Mouse (Mus musculus): ENCODE measurements around the gene Adora2a. TPM values are rescaled to one million over a fixed set of nuclear protein-coding genes. Genes with fewer than 3 reads are reported as not detected.
A peak's percentile ranks its signal among the peaks of the same experiment; 100 is the strongest.

The Adora2a gene
- total and polyA plus RNA-seq, 2 experiments from 2014 or later = 9.4 to 19.5 TPM

DNA sequence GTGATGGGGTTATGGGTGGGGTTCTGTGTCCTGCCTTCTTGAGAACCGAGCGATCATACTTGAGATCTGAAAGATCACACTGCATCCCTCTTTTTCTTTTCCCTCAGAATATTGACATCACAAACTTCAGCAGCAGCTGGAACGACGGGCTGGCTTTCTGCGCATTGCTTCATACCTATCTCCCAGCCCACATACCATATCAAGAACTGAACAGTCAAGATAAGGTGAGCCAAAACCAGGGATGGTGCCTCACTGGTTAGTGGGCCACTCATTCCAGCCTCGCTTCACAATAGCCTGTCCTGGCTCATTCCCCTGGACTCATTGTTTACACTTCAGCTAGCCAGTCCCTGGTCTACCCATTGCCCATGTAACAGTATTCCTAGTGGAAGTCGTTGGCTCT lies 9.5 kb upstream of the Adora2a start:
- H3K36me3 ChIP-seq (ENCODE audit: insufficient read depth) = peaks cover 56% of the 10 kb centered on the region
- 95% methylated on average over 7 of the region's 7 CpGs for WGBS

DNA sequence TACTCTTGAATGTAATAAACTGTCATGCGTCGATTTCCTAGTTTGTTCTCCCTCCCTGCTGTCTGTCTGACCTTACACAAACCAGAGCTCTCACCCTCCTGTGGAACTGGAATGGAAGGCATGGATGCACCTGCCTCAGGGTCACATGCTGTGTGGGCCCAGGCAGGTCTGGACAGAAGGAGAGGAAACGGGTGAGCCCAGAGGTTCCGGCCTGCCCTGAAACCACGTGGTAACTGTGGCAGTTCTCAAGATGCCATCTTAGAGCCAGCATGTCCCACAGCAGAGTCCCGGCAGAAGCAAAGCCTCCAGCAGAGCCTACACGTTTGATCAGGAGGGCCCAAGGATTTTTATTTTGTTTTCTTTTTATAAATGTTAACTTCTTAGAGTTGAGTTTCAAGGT lies 4.3 kb upstream of the Adora2a start:
- Histone ChIP-seq H3K4me1 (ENCODE audit: insufficient read depth) (no peaks in the 10 kb centered on the region), H3K4me2 (ENCODE audit: low read depth) (no peak overlapping the region), H3K36me3 (ENCODE audit: insufficient read depth) (peaks cover 53% of the 10 kb centered on the region), H3K9ac (no peak overlapping the region), H3K27ac (ENCODE audit: low read depth, low read length) (no peak overlapping the region), H3K4me3 (ENCODE audit: low read depth, low read length) (no peak overlapping the region), H3K9me3 (ENCODE audit: low read length) (no peaks in the 10 kb centered on the region), H3K27me3 (ENCODE audit: insufficient read depth, low read length) (peaks cover 2% of the 10 kb centered on the region; the same call in 1 of the 2 replicates)
- DNase-seq (no peak), ATAC-seq (no peak)
- WGBS = 81% methylated on average over 7 of the region's 7 CpGs
- no peak for TF ChIP-seq CTCF (IDR thresholded peaks at IDR 0.05; ENCODE audit: low read depth)

More for the DNA sequence above, 9.5 kb upstream of the Adora2a start:
- Histone ChIP-seq H3K4me2 (ENCODE audit: low read depth) (no peak overlapping the region), H3K9me3 (ENCODE audit: low read length) (no peaks in the 10 kb centered on the region), H3K27ac (ENCODE audit: low read depth, low read length) (no peak overlapping the region), H3K9ac (no peak overlapping the region), H3K4me1 (ENCODE audit: insufficient read depth) (peaks cover 7% of the 10 kb centered on the region; the same call in 1 of the 2 replicates), H3K4me3 (ENCODE audit: low read depth, low read length) (no peak overlapping the region), H3K27me3 (ENCODE audit: insufficient read depth, low read length) (no peaks in the 10 kb centered on the region)
- ATAC-seq (no peak), DNase-seq (no peak)
- TF ChIP-seq CTCF (IDR thresholded peaks at IDR 0.05; ENCODE audit: low read depth) = no peak

DNA sequence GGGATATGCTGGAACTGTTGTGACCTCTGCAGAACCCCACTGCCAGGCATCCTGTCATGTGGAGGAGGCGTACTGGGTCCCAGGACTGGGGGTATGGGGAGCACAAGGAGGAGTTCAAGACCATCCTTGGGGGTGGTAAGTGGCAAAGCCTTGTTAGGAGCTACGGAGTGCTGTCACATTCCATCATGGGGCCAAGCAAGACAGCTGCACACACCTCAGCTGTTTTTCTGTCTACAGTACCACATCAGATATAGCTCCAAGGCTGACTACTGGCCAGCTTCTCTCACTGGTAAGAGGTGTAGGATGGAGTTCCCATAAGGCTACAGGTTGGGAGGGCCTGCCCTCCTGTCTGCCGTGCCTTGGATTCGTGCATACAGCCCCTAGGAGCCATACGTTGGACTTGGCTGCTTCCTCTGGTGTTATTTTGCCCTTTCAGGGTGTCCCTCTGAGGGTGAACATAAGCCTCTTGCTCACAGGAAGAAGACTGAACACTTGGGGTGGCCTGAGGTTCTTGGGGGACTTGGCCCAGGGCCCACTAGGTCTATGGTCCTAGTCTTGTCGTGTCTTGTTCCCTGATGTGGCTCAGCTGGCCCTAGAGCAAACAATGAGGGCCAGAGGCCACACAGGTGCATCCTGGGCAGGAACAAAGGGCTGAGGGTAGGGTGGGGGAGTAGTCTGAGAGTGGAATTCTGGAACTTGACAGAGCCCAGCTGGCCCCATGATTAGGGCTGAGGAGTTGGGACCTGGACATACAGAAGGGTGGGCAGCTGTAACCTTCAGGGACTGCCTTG lies 2.3 kb upstream of the Adora2a start:
- H3K27ac ChIP-seq (ENCODE audit: low read depth, low read length) = no peak overlapping the region
- no peak overlapping the region for H3K9ac ChIP-seq
- 73% methylated on average over 6 of the region's 6 CpGs for WGBS
- H3K4me3 ChIP-seq (ENCODE audit: low read depth, low read length) = no peak overlapping the region
- no peak for ATAC-seq
- no peak overlapping the region for H3K4me2 ChIP-seq (ENCODE audit: low read depth)
- H3K9me3 ChIP-seq (ENCODE audit: low read length) = no peaks in the 10 kb centered on the region
- peaks cover 16% of the 10 kb centered on the region; the same call in 1 of the 2 replicates for H3K27me3 ChIP-seq (ENCODE audit: insufficient read depth, low read length)
- peaks cover 34% of the 10 kb centered on the region for H3K36me3 ChIP-seq (ENCODE audit: insufficient read depth)
- DNase-seq = no peak
- TF ChIP-seq CTCF (IDR thresholded peaks at IDR 0.05; ENCODE audit: low read depth) = no peak
- no peaks in the 10 kb centered on the region for H3K4me1 ChIP-seq (ENCODE audit: insufficient read depth)

DNA sequence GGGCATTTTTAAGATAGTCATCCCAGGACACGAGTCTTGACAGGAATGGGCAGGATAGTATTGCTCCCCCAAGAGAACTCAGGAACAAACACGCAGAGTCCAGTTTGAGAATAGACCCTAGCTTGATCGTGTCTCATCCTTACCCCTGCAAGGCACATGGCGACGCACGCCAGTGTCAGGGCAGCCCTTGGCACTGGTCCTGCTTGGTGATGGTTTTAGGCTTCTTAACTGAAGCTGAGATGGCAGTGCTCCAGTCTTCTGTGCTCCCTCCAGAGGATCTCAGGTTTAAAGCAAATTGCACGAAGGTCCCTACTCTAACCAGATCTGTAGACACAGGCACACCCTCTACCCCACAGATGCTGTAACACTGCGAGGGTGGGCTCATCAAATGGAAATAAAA lies 921 bp upstream of the Adora2a start:
- peaks cover 20% of the 10 kb centered on the region; the same call in 1 of the 2 replicates for H3K36me3 ChIP-seq (ENCODE audit: insufficient read depth)
- ATAC-seq = no peak
- no peak overlapping the region for H3K4me2 ChIP-seq (ENCODE audit: low read depth)
- H3K9me3 ChIP-seq (ENCODE audit: low read length) = no peaks in the 10 kb centered on the region
- no peaks in the 10 kb centered on the region for H3K4me1 ChIP-seq (ENCODE audit: insufficient read depth)
- peaks cover 16% of the 10 kb centered on the region; the same call in 1 of the 2 replicates for H3K27me3 ChIP-seq (ENCODE audit: insufficient read depth, low read length)
- peak; percentile 21 for DNase-seq
- H3K27ac ChIP-seq (ENCODE audit: low read depth, low read length) = no peak overlapping the region
- peak; percentile 13; the same call in 1 of the 2 replicates for TF ChIP-seq CTCF (IDR thresholded peaks at IDR 0.05; ENCODE audit: low read depth)
- H3K4me3 ChIP-seq (ENCODE audit: low read depth, low read length) = no peak overlapping the region
- WGBS = 59% methylated on average over 8 of the region's 8 CpGs
- H3K9ac ChIP-seq = no peak overlapping the region

DNA sequence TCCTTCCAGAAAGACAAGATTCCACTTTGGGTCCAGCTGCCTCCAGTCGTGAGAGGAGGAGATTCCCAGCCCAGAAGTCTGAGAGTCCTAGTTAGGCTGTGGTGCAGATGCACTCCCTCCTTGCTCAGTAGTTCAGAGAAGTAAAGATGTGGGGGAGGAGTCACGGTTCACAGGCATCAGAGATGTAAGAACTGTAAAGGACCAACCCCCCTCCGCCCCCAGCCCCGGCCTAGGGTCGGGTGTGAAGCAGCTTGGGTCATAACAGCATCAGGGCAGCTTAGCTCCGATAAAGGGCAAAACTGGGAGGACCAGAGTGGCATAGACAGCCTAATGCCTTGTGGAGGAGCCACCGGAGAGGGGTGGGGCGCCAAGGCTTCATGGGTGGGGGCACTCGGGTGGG lies 205 bp upstream of the Adora2a start:
- H3K9ac ChIP-seq = peak overlapping the region; percentile 44
- no peaks in the 10 kb centered on the region for H3K9me3 ChIP-seq (ENCODE audit: low read length)
- ATAC-seq (peak; percentile 35), DNase-seq (peak; percentile 16)
- no peaks in the 10 kb centered on the region for H3K4me1 ChIP-seq (ENCODE audit: insufficient read depth)
- peak overlapping the region; percentile 40 for H3K4me3 ChIP-seq (ENCODE audit: low read depth, low read length)
- peaks cover 19% of the 10 kb centered on the region; the same call in 1 of the 2 replicates for H3K36me3 ChIP-seq (ENCODE audit: insufficient read depth)
- no peak for TF ChIP-seq CTCF (IDR thresholded peaks at IDR 0.05; ENCODE audit: low read depth)
- peaks cover 16% of the 10 kb centered on the region; the same call in 1 of the 2 replicates for H3K27me3 ChIP-seq (ENCODE audit: insufficient read depth, low read length)
- WGBS = 5% methylated on average over 9 of the region's 9 CpGs
- H3K4me2 ChIP-seq (ENCODE audit: low read depth) = peak overlapping the region; percentile 49
- no peak overlapping the region for H3K27ac ChIP-seq (ENCODE audit: low read depth, low read length)

DNA sequence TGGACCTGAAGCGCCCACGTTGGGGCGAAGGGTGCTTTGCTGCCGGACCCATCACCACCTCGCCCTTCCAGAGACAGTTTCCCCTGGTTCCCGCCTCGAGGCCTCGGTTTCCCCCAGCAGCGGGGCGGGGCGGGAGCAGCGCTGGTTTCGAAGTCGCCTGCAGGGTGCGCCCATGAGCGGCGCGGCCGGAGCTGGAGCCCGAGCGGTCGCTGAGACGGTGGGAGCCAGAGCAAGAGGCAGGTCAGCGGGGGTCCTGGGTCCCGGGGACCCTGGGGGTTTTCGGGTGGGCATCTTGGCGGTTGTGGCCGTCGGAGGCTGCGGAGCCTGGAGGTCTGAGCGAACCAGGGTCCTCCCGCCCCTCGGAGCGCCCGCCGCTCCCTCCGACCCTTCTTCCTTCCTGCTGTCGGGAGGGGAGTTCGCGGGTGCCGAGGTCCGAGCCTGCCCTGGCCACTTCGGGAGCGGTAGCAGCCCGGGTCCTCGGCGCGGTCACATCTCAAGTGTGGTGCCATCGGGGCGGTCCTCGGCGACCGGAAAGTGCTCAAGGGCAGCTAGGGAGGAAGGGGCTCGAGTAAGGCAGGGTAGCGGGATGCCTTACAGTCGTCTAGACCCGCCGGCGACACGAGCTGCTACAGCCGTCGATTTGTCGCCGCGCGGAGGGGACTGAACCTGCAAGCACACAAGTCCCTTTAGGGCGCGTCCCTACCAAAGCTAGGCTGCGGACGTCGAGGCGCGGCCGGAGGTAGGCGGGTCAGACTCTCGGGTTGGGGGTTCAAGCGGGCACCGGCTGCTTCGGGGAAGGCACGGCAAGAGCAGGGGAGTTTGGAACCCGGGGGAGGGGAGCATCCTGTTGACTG lies 458 bp downstream of the Adora2a start:
- H3K36me3 ChIP-seq (ENCODE audit: insufficient read depth) = peaks cover 13% of the 10 kb centered on the region; the same call in 1 of the 2 replicates
- H3K4me1 ChIP-seq (ENCODE audit: insufficient read depth) = no peaks in the 10 kb centered on the region
- DNase-seq (peak; percentile 60), ATAC-seq (peak; percentile 77)
- H3K4me2 ChIP-seq (ENCODE audit: low read depth) = peak overlapping the region; percentile 49
- peak overlapping the region; percentile 44 for H3K9ac ChIP-seq
- peak; percentile 73 for TF ChIP-seq CTCF (IDR thresholded peaks at IDR 0.05; ENCODE audit: low read depth)
- H3K27ac ChIP-seq (ENCODE audit: low read depth, low read length) = no peak overlapping the region; the same call in 1 of the 2 replicates
- peaks cover 16% of the 10 kb centered on the region; the same call in 1 of the 2 replicates for H3K27me3 ChIP-seq (ENCODE audit: insufficient read depth, low read length)
- WGBS = 3% methylated on average over 80 of the region's 81 CpGs
- H3K9me3 ChIP-seq (ENCODE audit: low read length) = no peaks in the 10 kb centered on the region
- H3K4me3 ChIP-seq (ENCODE audit: low read depth, low read length) = peak overlapping the region; percentile 40

Measured in forebrain, postnatal 0 days (tissue).